Mouse (Mus musculus) CH12.LX (cell line): ENCODE data around the gene Zfp747.

ENCODE experiments used
- POLR2A ChIP-seq: IDR thresholded peaks from 2 replicates; pipeline ENCODE4 v1.6.1; 2011; ENCODE audit warnings: low read depth, mild to moderate bottlenecking, improper control_type of control experiment, low read length
- ZMIZ1 ChIP-seq: IDR thresholded peaks from 2 replicates; pipeline ENCODE4 v1.6.1; 2012; ENCODE audit warnings: low read depth, mild to moderate bottlenecking, inconsistent platforms, low read length, improper control_type of control experiment

- no peak for TF ChIP-seq POLR2A
- TF ChIP-seq ZMIZ1 = no peak
These were observed 50.3 kb downstream of the Zfp747 start for GRCm38 (mm10) chr7:127325550-127325949.
